Mouse (Mus musculus) megakaryocyte-erythroid progenitor cell, adult 5-6 weeks (primary cell): Measurements from ENCODE around the gene Wnt7b. TPM values are rescaled to one million over a fixed set of nuclear protein-coding genes. Genes with fewer than 3 reads are reported as not detected.

ENCODE experiments used
- ATAC-seq: replicated peaks from 2 replicates; pipeline ENCODE4 v1.8.0; 2016; ENCODE audit warnings: mild to moderate bottlenecking, inconsistent platforms; ENCODE audit not compliant: severe bottlenecking, poor library complexity, low FRiP score, low TSS enrichment
- total RNA-seq, 2 experiments: library from RNA; stranded (forward) in 1 of 2; stranded (reverse) in 1 of 2; fragments of 200-1000, 215-1000 nt in 1 of 2; fragments of >200 nt in 1 of 2; fragmentation: Nextera tagmentation in 1 of 2; gene quantifications; 2 replicates each; pipeline ENCODE4 v1.2.3; 2014 to 2017

Wnt7b gene
- total RNA-seq (2014; fragmentation: Nextera tagmentation) (not detected in 2 replicates), total RNA-seq (2017) (not detected in 2 replicates)

DNA sequence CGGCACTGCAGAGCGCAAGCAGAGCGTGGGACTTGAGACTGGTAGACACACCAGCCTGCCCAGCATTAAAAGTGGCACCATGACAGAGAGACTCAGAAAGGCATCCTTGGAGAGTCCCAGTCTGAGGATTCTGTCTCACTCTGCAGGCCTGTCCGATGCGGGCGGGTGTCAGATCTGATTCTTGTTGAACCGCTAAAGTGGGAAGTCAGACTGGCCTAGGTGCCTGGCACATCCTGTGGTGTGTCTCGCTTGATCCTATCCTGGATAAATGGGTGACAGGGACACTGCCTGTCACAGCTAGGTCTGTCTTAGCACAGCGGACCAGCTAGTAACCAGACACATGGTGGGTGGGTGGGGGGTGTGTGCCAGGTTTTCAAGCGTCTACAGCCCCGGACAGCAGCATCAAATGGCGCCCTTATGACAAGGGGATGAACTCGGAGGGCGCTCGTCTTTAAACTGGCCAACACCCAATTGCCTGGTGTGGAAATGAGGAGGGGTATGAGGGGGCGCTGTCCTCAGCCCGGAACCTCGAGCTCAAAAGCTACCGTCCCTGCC is at the start of gene Wnt7b:
TSS of gene Wnt7b (minus strand) at position 118 of the 555 bp plus-strand sequence.
- no peak for ATAC-seq

DNA sequence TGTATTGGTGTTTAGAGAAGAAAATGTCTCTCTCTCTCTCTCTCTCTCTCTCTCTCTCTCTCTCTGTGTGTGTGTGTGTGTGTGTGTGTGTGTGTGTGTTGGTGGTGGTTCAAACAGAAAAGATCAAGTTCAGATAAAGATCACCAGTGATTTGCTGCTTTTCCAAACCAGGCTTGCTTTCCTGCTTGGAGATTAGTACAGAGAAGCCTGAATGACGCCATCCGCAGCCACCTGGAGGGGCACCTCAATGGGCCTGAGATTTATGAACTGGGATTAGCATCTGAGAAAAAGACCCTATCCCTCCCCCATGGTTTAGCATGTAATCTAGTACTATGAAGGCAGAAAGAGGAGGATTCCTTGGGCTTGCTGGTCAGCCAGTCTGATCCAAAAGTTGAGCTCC is 49.3 kb upstream of the Wnt7b start:
- ATAC-seq: no peak

DNA sequence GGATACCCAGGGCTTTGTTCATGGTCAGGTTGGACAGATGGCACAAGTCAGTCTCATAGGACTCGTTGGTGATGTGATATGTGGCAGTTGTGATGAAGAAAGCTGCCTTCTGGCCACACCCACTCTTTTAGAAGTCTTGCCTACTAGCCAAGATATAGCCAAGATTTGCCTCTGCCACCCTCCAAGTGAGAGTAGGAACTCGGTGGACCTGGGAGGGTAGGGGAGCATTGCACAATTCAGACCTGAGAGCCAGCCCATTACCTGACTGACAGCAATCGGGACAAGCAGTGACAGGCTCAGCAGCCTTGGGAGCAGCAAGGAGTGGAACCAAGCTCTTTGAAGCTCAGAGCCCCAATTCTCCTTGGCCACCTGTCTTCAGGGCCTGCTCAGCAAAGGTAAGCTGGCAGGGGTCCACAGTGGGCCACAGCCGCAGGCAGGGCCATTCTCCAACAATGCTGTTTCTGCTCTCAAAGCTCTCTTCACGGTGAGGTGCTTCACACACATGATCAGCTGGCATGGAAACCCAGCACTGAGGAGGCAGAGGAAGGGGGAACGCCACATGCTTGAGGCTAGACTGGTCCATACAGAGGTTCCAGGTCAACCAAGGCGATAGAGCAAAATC is 47.8 kb upstream of the Wnt7b start:
- no peak for ATAC-seq

DNA sequence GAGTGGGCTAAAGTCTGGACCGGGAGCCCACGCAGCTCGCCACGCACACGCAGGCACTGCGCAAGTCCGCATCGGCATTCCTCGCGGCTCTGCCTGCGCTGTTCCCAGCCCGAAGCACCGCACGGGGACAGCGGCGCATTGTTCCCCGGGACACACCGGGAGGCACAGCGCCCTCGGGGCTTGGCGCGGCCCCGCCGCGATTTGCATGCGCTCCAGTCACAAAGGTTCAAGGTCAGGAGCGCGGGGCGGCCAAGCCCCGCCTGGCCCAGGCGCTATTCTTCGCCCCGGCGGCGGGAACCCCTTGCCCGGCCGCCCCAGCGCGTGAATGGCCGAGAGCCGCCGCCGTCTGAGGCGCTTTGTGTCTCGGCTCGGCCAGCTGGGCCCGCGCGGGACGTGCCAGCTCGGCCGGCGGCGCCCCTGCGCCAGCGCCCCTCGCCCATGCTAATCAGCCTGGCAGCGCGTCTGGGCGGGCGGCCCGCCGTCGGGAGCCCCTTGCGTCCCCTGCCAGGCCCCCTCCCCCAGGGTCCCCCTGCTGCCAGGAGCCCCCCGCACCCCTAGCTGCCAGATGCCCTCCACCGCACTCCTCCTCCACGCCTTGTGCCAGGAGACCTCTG is 43.5 kb upstream of the Wnt7b start:
- no peak for ATAC-seq

DNA sequence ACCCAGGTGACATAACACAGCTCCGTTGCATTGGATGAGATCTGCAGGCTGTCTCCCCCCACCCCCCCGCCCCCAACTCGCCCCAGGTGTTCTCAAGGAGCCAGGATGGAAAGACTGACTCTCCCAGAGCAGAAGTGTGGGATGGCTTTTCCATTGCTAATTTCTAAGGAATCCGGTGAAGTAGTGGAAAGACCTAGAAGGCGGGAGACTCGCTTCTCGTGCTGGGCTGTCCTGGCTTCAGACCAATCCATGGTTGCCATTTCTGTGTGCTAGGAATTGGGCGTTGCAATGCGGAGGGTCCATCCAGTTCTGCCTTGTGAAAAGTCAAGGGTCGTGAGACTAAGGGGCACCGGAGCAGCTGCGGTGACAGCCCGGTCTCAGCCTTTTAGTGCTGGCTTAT is 39.9 kb upstream of the Wnt7b start:
- ATAC-seq: no peak

DNA sequence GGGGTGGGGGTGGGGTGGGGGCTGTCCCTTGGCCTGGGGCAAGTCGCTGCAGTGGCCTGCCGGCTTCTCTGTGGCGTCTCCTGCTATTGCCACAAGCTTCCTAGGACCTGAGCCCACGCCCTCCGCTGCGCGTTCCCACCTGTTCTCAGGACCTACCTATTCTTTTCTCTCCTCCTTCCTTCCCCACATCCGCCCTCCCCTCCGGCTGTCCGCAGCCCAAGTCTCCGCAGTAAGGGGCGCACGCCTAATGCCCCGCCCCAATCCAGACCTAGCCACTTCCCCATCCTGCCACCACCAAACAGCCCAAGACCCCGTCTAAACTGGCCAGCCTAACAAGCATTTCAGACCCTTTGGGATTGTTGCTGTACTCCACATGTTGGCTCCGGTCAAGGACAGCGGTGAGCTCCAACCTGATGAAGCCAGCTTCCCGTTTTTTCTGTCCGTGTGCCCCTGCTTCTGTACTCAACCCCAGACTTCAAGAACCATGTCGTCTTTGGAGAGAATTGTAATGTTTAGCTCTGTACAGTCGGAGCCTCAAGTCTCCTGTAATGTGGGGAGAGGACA is 33.3 kb upstream of the Wnt7b start:
- no peak for ATAC-seq

DNA sequence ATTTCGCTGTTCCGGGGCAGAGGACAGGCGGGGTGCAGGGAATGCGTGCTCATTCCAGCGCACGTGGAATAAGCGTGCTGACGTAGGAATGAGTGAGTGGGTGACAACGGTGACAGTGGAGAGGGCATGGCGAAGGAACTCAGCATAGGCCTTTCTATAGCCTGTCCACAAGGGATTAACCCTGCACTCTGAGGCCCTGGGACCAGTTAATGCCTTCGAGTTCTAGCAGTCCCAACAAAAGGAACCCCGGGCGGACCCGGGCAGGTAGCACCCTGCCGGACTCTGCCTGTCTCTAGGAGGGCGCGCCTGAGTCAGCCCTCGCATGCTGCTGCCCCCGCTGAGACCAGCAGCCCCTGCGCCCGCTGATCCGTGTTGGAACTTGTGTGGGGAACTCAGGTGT is 32.8 kb upstream of the Wnt7b start:
- ATAC-seq: no peak

DNA sequence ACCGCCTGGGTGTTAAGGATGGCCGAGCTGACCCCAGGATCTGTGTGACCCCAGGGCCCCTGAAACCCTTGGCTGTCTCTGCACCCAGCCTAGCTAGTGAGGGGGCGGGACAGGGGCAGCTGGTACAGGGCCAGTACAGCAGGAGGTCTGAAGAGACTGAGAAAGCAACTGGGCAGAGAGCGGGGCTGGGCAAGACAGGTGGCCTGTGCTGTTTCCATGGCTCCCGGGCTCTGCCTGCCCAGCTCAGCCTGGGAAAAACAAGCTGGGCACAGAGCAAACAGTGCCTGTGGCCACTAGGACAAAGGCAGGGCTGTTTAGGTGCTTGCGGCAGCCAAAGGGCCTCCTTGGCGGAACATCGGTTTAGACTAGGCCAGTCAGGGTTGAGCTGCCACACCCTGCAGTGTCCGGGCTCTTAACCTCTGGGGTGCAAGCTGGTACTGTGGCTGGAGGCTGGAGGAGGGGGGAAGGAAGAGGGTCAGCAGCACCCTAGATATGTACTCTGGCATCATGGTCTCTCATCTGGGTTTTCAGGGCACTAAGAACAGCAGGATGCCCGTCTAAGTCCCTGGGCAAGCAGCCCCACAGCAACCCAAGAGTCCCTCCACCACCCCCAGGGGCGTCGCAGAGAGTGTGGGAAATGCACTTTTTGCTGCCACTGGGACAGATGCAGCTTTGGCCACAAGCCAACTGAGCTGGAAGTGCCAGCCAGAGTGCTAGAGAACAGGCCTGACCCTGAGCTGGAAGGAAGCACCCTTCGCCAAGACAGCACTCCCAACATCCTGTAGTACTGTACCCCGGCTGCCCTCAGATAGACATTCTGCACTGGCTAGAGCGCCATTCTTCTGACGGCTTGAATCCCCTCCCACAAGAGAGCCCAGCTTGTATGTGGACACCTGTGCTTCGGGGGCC is 31.3 kb upstream of the Wnt7b start:
- ATAC-seq: no peak

DNA sequence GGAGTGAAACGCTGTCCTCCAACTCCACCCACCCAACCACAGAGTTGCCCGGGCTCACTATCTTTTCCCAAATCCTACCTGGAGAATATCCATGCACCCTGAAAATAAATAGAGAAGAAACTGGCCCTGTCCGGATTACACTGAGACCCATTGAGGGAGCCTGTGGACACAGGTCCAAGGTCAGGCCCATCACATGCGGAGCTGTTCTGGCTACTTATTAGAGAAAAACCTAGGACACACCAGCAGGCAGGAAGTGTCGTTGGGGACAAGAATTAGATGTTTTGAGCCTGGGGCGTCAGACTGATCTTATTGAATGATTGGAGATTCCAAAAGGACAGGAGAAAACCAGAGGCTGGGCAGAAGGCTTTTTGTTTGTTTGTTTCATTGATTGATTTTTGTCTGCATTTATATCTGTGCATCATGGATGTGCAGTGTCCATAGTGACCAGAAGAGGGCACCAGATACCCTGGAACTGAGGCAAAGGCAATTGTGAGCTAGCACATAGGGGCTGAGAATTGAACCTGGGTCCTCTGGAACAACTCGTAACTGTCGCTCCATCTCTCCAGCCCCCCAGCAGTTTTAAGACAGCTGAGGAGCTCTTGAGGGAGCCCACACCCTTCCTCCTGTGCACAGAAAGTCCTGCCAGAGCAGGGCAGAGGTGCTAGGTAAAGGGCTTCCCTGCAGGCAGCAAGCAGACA is 30.5 kb upstream of the Wnt7b start:
- no peak for ATAC-seq

DNA sequence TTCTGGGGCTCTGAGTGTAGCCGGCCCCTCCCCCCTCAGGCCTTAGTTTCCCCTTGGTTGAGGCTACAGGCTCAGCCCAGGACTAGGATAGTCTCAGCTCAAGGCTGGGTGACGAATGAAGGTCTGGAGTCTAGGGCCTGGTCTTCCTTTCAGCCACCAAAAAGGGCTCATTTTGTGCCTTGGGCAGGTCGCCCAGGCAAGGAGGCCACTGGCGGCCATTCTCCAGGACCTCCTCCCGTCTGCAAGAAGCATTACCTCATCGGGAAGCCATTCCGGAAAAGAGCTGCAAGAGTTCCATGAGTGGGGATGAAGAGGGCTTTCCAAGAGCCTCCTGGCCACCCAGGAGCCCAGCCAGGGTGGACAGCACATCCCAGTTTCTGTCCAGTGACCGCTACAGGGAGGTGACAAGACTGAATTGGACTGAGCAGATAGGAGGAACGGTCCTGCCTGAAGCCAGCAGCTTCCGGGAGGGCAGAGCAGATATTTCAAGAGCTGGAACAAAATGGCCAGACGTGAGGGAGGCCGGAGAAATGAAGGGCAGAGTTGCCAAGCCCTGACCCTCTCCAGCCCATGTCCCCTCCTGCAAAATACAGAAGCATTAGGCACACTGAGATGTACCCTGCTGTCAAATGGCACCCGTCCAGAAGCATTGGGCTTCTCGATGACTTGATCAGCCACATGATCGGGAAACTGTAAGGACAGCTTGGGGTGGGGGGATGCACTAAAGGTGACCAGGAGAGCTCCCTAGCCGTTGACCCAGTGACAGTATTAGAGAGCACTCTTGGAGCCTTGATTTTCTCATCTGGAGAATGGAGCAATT is 29.6 kb upstream of the Wnt7b start:
- no peak for ATAC-seq

DNA sequence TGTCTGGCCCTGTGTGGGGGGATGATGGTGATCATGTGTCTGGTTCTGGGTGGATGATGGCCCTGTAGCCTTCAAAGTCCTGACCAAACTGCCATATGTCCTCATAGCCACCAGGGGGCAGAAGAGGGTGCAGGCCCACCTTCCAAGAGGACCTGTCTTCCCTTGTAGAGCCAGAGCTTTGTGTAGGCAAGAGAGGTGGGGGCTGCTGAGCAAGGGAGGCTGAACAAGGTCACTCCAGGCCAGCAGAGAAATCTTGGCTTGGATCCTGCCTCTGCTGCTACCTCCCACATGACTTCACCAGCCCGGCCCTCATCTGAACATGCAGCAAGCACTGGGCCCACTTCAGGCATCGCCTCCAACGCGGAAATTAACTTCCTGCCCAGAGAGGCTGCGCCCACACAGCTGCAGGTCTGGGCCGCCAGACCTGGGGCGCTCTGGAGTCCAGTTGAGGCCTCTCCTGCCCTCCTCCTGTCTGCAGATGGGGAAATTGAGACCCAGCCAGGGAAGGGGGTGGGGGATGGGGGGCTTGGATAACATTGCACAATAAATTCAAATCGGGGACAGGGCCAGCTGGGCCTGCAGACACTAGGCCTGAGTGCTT is 28.4 kb upstream of the Wnt7b start:
- ATAC-seq: peak; percentile 70

DNA sequence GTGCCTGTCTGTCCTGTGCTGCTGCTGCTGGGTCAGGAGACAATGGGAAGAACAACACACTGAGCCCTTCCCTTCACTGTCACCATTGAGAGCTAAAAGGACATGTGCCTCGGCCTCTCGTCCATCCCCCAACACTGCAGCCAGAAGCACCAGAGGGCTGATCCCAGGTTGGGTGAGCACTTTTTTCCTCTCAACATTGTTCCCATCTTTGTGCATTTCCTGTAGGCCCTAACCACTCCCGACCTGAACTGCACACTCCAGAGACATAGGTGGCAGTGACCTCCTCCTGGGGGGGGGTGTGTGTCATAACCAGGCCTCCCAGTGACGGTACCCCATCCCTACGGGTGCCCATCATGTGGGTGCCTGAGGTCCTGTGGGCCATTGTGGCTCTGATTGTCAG is 27.8 kb upstream of the Wnt7b start:
- ATAC-seq: no peak

DNA sequence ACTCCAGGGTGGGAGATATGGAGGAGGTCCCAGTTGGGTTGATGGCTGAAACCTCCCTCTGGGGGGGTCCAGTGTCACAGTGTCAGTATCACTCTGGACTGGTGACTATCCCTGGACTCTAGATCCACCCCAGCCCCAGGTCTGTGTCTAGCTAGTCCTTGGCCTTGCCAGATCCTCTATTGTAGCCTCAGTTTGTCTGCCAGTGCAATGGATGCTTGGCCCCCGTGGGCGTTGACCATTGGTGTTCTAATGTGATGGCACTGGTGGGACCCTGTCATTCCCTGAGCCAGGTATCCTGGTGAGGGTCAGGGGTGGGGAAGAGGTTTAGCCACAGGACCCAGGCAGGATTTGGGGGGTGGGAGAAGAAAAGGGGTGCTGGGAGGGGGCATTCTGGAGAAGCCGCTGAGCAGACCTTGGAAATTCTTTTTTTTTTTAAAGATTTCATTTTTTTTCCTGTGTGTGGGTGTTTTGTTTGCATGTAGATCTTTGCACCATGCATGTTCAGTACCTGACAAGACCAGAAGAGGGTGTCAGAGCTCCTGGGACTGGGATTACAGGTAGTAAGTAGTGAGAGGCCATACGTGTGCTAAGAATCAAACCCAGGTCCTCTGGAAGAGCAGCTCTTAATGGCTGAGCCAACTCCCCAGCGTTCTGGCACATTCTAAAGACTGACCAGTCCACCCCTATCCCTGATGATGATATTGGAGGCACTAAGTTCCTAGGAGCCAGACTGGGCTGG is 27.2 kb upstream of the Wnt7b start:
- no peak for ATAC-seq

DNA sequence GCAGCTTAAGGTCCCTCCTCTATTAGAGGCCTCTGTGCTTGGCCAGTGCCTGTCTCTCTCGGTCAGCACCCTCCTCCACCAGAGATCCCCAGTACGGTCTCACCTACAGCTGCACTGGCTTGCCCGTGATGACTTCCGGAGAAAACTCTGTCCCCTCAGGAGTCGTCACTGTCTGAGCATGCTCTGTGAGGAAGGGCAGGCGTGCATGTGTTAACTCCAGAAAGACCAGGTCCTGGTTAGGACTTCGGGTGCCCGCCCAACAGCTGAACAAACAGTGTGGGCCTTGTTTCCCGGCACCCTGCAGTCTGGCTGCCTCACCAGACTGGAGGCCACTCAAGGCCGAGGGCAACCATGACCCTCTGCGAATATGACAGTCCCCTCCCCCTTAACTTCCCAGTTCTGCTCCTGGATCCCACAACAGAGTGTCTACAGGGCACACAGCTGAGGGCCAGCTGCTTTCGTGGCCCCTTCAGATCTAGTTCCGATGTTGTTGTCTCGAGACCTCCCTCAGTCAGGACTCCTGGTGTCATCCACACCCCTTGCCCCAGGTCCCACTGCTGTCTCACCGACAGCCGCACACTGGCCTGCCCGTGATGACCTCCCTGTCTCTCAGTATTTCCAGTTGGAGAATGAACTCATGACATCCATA is 23.8 kb upstream of the Wnt7b start:
- ATAC-seq: no peak

DNA sequence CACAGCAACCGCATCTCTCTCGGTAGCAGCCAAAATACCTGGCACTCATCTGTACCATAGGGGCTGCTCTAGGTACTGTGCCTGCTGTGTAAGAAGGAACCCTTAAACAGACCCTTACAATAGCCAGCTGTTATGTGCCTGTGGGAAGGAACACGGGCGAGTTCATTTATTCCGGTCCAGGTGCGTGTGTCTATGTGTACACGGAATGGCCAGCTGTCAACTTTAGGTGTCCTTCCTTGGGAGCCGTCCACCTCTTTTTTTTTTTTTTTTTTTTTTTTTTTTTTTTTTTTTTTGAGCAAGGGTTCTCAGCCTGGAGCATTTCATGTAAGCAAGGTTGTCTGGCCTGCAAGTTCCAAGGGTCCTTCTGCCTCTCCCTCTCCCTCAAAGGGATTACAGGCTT is 22.7 kb upstream of the Wnt7b start:
- no peak for ATAC-seq

DNA sequence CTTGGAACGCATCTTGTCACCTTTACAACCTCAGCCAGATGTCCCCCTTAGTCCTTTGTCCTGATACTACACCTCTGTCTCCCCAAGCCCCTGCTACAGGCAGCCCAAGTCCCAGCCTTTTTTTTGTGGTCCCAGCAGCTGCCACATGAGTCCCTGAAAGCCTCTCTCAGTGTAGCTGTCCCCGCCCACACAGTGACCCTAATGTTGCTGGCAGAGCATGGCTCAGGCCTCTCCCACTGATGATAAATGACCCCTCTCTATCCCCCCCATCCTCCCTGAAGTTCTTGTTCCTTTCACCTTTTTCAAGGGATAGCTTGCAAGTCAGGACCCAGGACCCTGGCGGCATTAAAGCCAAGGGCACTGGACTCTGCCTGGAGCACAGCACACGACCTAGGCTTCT is 22.2 kb upstream of the Wnt7b start:
- no peak for ATAC-seq

DNA sequence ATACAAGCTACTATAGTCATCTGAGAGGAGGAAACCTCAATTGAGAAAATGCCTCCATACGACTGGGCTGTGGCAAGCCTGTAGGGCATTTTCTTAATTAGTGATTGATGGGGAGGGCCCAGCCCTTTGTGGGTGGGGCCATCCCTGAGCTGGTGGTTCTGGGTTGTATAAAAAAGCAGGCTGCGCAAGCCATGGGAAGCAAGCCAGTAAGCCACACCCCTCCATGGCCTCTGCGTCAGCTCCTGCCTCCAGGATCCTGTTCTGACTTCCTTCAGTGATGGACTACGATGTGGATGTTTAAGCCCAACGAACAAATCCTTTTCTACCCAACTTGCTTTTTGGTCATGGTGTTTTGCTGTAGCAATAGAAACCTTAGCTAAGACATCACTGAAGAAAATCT is 21.1 kb upstream of the Wnt7b start:
- no peak for ATAC-seq
